Mouse (Mus musculus) NIH3T3 (cell line): ENCODE results near the gene Hoxb4.

Source experiments
- DNase-seq: peaks from one replicate; pipeline ENCODE4 v3.0.0-alpha.2; 2012; ENCODE audit warnings: low read depth

Hoxb4 gene

GRCm38 (mm10) chr11:96334002-96334364, 15.9 kb downstream of the Hoxb4 start:
- no peak for DNase-seq

DNA sequence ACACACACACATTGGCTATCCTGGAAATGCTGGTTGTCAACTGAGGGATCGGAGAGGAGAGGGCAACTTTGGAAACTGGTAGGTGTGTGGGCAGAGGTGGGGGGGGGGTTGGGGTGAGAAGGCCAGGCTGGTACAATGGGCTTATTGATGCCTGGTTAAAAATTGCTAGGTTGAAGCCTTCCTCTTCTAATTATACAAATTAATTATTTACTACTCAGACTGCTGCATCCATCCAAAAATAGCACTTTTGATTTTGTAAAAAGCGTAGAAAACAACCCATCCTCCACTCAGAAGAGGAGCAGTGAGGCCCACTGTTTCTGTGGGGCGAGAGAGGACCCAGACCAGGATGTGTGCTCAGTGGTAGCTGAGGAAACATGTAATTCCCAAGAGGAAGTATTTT, 16.9 kb downstream of the Hoxb4 start:
- DNase-seq: no peak

- no peak for DNase-seq
Observed at GRCm38 (mm10) chr11:96336597-96336996, 18.5 kb downstream of the Hoxb4 start.

GRCm38 (mm10) chr11:96337026-96337425, 19.0 kb downstream of the Hoxb4 start:
- DNase-seq: no peak

GRCm38 (mm10) chr11:96338957-96339855, 21.1 kb downstream of the Hoxb4 start:
- DNase-seq: no peak

DNA sequence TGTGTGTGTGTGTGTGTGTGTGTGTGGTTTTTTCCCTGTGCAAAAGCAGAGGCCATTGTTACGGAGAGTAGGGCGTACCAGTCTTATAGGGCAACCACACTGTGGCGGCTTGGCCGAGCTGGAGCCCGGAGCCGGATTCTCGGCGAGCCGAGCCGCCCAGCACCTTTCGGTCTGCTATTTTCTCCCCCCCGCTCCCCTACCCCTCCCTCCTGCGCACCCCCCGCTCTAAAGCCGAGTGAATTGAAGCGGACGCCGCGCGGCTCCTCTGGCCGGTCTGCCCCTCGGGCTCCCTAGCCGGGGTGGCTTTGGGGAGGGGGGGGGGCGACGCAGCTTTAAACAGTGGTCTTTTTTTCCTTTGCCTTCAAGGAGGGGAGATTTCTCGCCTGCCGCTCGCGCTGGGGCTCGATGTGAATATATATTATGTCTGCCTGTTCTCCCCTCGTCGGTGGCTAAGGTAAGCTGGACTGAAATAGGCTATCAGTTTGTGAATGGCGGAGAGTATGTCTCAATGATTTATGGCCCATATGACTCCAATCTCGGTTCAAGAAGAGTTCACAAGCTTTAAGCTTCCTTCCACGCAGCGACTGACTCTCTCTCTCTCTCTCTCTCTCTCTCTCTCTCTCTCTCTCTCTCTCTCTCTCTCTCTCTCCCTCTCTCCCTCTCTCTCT, 22.8 kb downstream of the Hoxb4 start:
- no peak for DNase-seq

- DNase-seq: no peak
Observed at GRCm38 (mm10) chr11:96341701-96342575, 23.9 kb downstream of the Hoxb4 start.

GRCm38 (mm10) chr11:96342576-96342930, 24.5 kb downstream of the Hoxb4 start:
- DNase-seq: no peak

DNA sequence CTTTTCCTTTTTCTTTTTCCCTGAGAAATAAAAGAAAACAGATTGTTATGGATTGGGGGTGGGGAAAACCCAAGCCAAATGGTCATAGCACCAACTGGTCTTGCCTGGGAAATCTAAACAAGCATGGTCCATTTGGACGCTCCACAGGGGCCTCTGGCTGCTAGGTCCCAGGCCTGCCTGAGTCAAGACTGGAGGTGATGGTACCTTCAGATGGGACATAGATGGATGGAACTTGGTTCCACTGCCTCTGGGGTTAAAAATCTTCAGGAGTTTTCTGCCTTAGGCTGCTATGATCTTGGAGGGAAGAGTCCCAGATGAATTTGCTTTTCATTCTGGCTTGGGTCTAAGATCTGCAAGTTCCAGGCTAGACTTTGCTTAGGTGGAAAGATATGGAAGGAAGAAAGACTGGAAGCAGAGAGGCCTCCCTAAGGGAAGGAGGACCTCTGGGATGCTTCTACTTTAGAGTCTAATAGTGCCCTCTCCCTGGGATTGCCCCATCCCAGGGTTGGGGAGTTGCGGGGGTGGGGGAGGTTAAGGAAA, 25.2 kb downstream of the Hoxb4 start:
- no peak for DNase-seq

DNA sequence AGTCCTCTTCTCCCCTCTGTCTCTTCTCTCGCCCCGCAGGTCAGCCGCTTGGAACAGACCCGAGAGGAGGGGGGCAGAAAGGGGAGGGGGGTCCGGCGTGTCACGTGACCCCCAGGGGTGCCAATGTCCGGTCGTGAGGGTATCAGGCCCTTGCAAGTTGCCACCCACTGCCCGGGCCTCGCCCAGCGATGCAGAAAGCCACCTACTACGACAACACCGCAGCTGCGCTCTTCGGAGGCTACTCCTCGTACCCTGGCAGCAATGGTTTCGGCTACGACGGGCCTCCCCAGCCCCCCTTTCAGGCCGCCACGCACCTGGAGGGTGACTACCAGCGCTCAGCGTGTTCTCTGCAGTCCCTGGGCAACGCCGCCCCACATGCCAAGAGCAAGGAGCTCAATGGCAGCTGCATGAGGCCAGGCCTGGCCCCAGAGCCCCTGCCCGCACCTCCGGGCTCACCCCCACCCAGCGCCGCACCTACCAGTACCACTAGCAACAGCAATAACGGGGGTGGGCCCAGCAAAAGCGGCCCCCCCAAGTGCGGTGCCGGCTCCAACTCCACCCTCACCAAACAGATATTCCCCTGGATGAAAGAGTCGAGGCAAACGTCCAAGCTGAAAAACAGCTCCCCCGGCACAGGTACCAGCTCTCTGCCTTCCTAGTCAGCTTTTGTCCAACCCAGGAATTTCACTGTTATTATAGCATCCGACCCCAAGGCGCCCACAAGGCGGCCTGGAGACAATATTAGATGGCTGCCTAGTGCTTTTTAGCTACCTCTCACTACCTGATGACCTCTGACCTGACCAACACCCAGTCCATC, 26.2 kb downstream of the Hoxb4 start:
- DNase-seq: no peak

GRCm38 (mm10) chr11:96344878-96345159, 26.8 kb downstream of the Hoxb4 start:
- DNase-seq: no peak

- no peak for DNase-seq
Observed at GRCm38 (mm10) chr11:96345220-96345892, 27.3 kb downstream of the Hoxb4 start.

GRCm38 (mm10) chr11:96345893-96346806, 28.1 kb downstream of the Hoxb4 start:
- DNase-seq: no peak

- DNase-seq: no peak
Observed at GRCm38 (mm10) chr11:96346916-96347520, 29.0 kb downstream of the Hoxb4 start.

- DNase-seq: no peak
Observed at GRCm38 (mm10) chr11:96347717-96348116, 29.6 kb downstream of the Hoxb4 start.

DNA sequence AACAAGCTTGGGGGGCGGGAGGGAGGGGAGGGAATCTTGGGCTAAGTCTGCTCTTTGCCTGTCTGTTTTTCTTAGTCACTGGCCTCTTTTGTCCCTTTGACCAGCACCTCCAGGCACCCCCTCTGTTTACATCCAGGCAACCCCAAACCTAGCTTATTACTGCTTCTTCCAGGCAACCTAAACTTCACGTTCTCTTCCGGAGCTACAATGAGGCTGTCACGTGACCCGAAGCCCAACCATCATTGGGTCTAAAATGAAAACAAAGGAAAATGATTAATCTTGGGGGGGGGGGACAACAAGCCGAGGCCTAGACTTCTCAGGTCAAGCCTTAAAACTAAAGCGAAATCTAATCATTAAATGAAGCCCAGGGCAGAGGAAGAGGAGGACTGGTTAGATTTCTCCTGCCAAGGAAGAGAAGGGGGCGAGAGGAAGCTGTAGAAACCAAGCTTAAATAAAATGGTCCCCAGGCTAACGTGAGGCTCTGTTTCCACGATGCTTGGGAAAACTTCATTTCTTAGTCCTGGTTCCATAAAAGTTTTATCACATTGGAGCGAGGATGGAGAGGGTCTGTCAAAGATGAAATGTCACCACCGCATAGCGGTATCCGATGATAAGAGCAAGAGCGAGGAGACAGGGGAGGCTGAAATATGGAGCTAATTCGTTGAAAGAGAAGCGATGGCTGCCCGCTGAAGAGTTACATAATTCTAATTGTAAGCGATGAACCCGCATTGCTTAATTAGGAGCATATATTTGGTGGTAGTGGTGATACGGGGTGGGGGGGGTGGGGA, 30.3 kb downstream of the Hoxb4 start:
- no peak for DNase-seq

GRCm38 (mm10) chr11:96348988-96349387, 30.9 kb downstream of the Hoxb4 start:
- no peak for DNase-seq

DNA sequence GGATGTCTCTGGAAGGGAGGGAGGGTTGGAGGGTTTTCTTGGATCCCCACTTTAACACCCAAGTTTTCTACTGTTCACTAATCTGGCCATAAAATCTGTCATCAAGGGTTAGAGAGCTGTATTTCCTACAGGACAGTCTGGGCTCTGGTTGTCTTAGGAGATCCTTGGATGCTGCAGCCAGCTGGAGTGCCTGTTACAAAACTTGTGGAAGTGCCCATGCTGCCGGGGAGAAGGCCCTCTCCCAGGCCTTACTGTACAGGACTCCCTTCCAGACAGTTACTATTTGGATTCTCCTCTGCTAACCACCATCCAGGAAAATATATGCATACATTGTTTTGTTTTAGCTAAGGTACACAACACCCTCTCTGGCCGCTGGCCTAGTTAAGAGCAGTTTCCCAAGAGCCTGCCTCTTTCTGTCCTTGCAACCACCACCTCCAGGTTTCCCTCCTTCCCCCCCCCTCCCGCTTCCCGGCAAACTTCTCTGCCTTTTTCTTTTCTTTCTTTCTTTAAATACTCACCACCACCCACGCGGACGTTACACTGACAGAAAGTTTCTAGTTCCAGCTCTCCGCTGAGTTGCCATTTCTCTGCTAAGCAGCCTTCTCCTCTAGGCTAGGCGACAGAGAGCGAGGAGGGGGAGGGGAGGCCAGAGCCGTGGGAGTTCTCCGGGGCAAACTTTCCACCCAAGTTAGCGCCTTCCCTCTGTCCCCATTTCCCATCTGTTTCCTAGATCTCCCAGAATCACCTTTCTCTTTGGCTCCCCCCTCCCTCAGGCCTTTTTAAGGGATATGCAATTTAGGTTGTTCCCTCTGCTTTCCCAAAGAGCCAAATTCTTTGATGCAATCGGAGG, 31.6 kb downstream of the Hoxb4 start:
- no peak for DNase-seq
